Mouse (Mus musculus) lung, postnatal 0 days (tissue): ENCODE results near the gene Ubl4a. TPM values are rescaled to one million over a fixed set of nuclear protein-coding genes. Genes with fewer than 3 reads are reported as not detected.

Source experiments
- ATAC-seq: fragments of 200-750 bp; cut with Nextera tagmentation; 2 replicates; pipeline ENCODE4 v1.8.0; 2017; ENCODE audit warnings: moderate library complexity
- DNase-seq: peaks from one replicate; pipeline ENCODE4 v3.0.0-alpha.2; 2016; ENCODE audit warnings: low spot score
- H3K27ac ChIP-seq: fragments of 300-500 bp; sonication (generic); 2 replicates; pipeline ENCODE4 v1.5.1; 2014; ENCODE audit warnings: antibody characterized with exemption, mild to moderate bottlenecking, low read length, mixed read lengths
- H3K27me3 ChIP-seq: fragments of 300-500 bp; sonication (generic); replicated peaks from 2 replicates; pipeline ENCODE4 v1.6.1; 2014; ENCODE audit warnings: low read length, mixed read lengths; ENCODE audit not compliant: insufficient read depth
- H3K36me3 ChIP-seq: fragments of 300-500 bp; sonication (generic); 2 replicates; pipeline ENCODE4 v1.6.1; 2014; ENCODE audit warnings: low read length, mixed read lengths; ENCODE audit not compliant: insufficient read depth
- H3K4me1 ChIP-seq: fragments of 300-500 bp; sonication (generic); 2 replicates; pipeline ENCODE4 v1.6.1; 2014; ENCODE audit warnings: antibody characterized with exemption, low read depth, low read length, mixed read lengths; ENCODE audit not compliant: insufficient read depth
- H3K4me2 ChIP-seq: fragments of 300-500 bp; sonication (generic); replicated peaks from 2 replicates; pipeline ENCODE4 v1.6.1; 2014; ENCODE audit warnings: low read depth, mild to moderate bottlenecking, low read length, moderate library complexity, mixed read lengths
- H3K4me3 ChIP-seq: fragments of 300-500 bp; sonication (generic); 2 replicates; pipeline ENCODE4 v1.5.1; 2014; ENCODE audit warnings: low read depth, low read length
- H3K9ac ChIP-seq: fragments of 300-500 bp; sonication (generic); replicated peaks from 2 replicates; pipeline ENCODE4 v1.6.1; 2014; ENCODE audit warnings: low read depth, mild to moderate bottlenecking
- H3K9me3 ChIP-seq: fragments of 300-500 bp; sonication (generic); 2 replicates; pipeline ENCODE4 v1.6.1; 2016; ENCODE audit warnings: low read length, mixed read lengths
- CTCF ChIP-seq: IDR thresholded peaks from 2 replicates; pipeline ENCODE4 v1.5.1; 2016; ENCODE audit warnings: antibody characterized with exemption, mild to moderate bottlenecking
- EP300 ChIP-seq: IDR thresholded peaks from 2 replicates; pipeline ENCODE4 v1.6.1; 2016; ENCODE audit warnings: antibody characterized with exemption, mild to moderate bottlenecking, control low read depth
- WGBS: fragments of 180-500 bp; shearing (Covaris S2); extraction: QIAGEN DNeasy Blood & Tissue Kit; methylation state at CpG from one replicate; pipeline ENCODE4 v1.1.7; 2014; 5-methylcytosine and 5-hydroxymethylcytosine counted together
- polyA plus RNA-seq: library from polyadenylated mRNA; unstranded; fragments of >200 nt; fragmentation: Nextera tagmentation; extraction: Ambion mirVana; gene quantifications from 2 replicates; pipeline ENCODE4 v1.2.1, GENCODE M21; 2015

Gene Ubl4a
- polyA plus RNA-seq, result 53.0 and 56.2 TPM in 2 replicates

DNA sequence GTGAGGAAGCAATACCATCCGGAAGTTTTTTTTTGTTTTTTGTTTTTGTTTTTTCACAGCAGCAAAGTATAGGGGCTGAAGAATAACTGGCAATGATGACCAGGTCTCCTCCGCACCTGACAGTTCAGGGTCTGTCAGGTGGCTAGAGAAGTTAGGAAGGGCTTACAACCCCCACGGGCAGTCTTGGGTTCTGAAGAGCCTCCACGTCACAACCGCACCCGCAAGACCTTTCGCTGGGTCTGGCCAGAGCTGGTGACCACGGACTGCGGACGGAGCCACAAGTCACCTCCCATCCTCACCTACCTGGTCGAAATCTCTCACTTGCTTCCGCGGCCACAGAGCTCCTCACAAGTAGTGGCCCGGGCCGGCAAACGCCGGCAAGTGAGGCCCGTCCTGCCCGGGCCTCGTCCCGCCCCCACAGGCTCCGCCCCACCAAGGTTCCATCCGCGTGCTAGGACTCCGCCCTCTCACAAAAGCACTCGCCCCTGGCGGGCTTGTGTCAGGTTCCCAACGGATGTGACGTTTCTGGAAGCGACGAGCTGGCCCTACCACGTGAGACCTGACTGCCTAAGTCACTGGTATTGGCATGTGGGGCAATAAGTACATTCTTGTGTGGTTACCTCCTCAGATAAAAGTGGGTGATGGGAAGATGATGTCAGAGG lies at the start of gene Ubl4a, which contains the start of gene Slc10a3:
Gene Ubl4a, minus strand, starts transcription at position 331 of the 662 bp plus-strand sequence.
Gene Slc10a3, minus strand, starts transcription at position 462 of the 662 bp plus-strand sequence.
- no peaks in the 10 kb centered on the region for H3K9me3 ChIP-seq
- peak within 1 kb of the TSS; percentile 58 for H3K4me2 ChIP-seq
- 13% methylated on average over 32 of the region's 32 CpGs for WGBS
- peak; percentile 96 for DNase-seq
- peak within 1 kb of the TSS; percentile 45 for H3K4me3 ChIP-seq
- peak; percentile 93 for ATAC-seq
- H3K36me3 ChIP-seq, result no peaks in the 10 kb centered on the region
- TF ChIP-seq CTCF (no peak), EP300 (no peak)
- peak within 1 kb of the TSS; percentile 38; the same call in 1 of the 2 replicates for H3K27ac ChIP-seq
- H3K4me1 ChIP-seq, result no peaks in the 10 kb centered on the region
- H3K27me3 ChIP-seq, result no peaks in the 10 kb centered on the region
- H3K9ac ChIP-seq, result peak within 1 kb of the TSS; percentile 43; the same call in 1 of the 2 replicates

DNA sequence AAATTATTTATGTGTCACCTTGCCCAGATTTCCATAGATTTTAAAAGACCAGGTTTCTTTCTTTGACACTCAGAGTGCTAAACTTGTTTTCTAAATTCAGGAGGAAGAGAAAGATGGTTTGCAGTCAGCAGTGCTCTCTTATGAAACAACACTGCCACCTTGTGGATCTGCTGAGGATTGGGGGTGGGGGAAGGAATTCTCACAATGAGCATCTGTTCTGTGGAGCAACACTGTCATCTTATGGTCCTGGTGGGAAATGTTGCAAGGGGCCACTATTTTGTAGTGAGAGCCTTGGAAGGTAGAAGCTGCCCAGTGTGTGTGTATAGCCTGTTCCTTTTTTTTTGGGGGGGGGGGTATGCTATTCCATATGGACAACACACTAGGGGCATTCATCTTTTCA lies 40.4 kb upstream of the Ubl4a start:
- Histone ChIP-seq H3K9ac (no peak overlapping the region), H3K4me2 (no peak overlapping the region), H3K27ac (no peak overlapping the region), H3K9me3 (no peaks in the 10 kb centered on the region), H3K4me3 (no peak overlapping the region), H3K4me1 (no peaks in the 10 kb centered on the region), H3K27me3 (no peaks in the 10 kb centered on the region), H3K36me3 (no peaks in the 10 kb centered on the region)
- DNase-seq (peak; percentile 84), ATAC-seq (peak; percentile 74)
- TF ChIP-seq CTCF (peak; percentile 96), EP300 (peak; percentile 37; the same call in 1 of the 2 replicates)

DNA sequence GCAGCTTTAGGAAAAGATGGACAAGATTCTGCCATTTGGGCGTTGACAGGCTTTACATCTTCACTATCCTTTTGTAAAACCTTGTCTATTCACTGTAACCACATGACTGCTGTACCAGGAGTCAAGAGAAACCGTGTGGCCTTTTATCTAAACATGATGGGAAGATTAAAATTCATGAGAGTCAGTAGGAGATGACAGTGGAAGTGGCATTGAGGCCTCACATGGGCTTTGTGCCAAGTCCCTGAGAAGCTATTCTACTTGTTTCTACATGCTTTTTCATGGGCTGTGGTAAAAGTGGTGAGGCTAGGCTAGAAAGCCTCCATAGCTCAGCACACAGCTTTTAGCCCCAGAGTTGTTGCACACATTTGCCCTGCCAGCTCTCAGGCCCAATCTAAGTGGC lies 35.3 kb upstream of the Ubl4a start:
- Histone ChIP-seq H3K27me3 (no peaks in the 10 kb centered on the region), H3K9ac (no peak overlapping the region), H3K27ac (no peak overlapping the region), H3K4me3 (no peak overlapping the region), H3K36me3 (no peaks in the 10 kb centered on the region), H3K9me3 (no peaks in the 10 kb centered on the region), H3K4me2 (no peak overlapping the region), H3K4me1 (no peaks in the 10 kb centered on the region)
- DNase-seq (no peak), ATAC-seq (no peak)
- TF ChIP-seq CTCF, result no peak
- TF ChIP-seq EP300, result no peak
- WGBS, result 63% methylated on average over 2 of the region's 2 CpGs

DNA sequence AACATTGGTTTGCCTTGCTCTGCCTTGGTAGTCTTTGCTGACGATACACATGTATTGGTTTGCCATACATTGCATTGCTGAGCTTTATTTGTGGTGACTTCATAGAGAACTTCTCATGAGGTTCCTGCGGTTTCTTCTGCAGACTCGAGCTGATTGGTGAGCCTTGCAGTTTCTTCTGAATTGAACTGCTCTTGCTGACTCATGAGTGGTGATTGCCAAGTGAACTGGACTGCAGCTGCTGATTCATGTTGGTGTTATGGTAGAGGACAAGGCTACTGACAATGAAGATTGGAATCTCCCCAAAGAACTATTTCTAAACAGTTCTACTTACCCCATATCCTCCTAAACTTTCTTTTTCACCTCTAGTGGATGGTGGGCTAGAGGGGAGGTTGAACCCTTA lies 27.1 kb upstream of the Ubl4a start:
- 76% methylated on average over 3 of the region's 3 CpGs for WGBS
- no peaks in the 10 kb centered on the region for H3K9me3 ChIP-seq
- ATAC-seq, result no peak
- H3K27ac ChIP-seq, result no peak overlapping the region
- H3K9ac ChIP-seq, result no peak overlapping the region
- DNase-seq, result no peak
- no peak overlapping the region for H3K4me3 ChIP-seq
- H3K36me3 ChIP-seq, result no peaks in the 10 kb centered on the region
- no peaks in the 10 kb centered on the region for H3K27me3 ChIP-seq
- no peak overlapping the region for H3K4me2 ChIP-seq
- no peaks in the 10 kb centered on the region for H3K4me1 ChIP-seq
- TF ChIP-seq EP300, result no peak
- no peak for TF ChIP-seq CTCF

DNA sequence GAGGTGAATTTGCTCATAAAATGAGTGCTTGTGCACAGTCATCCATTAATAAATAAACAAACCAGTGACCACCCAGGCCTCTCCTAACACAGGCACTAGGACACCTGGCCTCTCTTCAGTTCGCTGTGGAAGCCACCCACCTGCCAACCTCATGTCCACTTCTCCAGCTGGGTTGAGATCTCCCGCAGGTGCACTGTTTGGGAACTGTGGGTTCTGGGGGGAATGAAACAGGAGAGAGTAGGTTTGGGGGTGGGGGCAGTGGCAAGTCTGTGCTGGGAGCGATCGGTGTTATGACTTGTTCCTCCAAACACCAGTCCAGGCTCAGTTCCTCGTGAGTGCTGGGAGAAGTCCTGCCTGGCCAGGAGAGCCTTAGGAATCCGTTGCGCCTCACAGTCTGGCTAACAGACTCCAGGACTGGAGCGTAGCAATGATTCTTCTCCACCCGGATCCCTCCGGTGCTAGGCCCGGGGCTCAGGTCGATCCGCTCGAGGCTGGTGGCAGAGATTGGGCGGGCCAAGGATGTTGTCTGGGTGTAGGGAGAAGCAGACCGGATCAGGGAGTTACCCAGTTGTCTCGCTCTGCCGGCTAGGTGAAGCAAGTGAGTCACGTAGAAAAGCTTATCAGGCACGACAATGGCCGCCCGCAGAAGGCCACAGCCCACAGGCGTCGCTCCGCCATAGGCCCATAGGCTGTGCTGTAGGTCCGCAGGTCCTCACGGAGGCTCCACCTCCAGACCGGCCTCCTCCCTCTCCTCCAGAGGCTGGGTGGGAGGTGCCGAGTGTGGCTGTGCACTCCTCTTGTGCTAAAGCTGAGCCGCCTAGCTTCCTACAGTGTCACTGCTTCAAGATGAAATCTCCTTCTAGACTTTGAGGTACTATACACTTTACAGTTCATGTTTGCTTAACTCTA lies 19.8 kb upstream of the Ubl4a start, which contains the start of the genes Fam3a and Ikbkg:
Gene Fam3a, minus strand, starts transcription at position 738 of the 909 bp plus-strand sequence.
Gene Ikbkg, plus strand, starts transcription at position 756 of the 909 bp plus-strand sequence.
- H3K9ac ChIP-seq, result peak within 1 kb of the TSS; percentile 66
- no peaks in the 10 kb centered on the region for H3K27me3 ChIP-seq
- peak within 1 kb of the TSS; percentile 93 for H3K27ac ChIP-seq
- WGBS, result 17% methylated on average over 29 of the region's 30 CpGs
- H3K36me3 ChIP-seq, result no peaks in the 10 kb centered on the region
- H3K4me3 ChIP-seq, result peak within 1 kb of the TSS; percentile 46
- TF ChIP-seq EP300 (no peak), CTCF (peak; percentile 72)
- 0 out of 2 replicates have a peak, but pooled peaks cover 3% of the 10 kb centered on the region for H3K4me1 ChIP-seq
- ATAC-seq (peak; percentile 100), DNase-seq (peak; percentile 96)
- H3K9me3 ChIP-seq, result no peaks in the 10 kb centered on the region
- peak within 1 kb of the TSS; percentile 55 for H3K4me2 ChIP-seq

DNA sequence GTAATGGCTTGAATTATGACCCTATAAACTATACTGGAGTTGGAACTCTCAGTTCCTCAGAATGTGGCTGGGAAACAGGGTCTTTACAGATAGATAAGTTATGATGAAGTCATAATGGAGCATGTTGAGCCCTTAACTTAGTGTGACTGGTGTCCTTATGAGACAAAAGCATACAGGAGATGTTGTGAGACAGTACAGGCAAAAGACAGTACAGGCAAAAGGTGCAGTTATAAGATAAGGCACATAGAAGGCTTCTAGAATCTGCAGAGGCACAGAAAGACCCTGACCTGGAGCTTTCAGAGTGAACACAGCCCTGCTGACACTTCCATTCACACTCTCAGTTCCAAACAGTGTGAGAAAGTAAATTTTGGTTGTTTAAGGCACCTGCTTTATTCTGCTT lies 15.1 kb upstream of the Ubl4a start:
- H3K9ac ChIP-seq, result no peak overlapping the region
- H3K4me2 ChIP-seq, result no peak overlapping the region
- no peaks in the 10 kb centered on the region for H3K9me3 ChIP-seq
- H3K27me3 ChIP-seq, result no peaks in the 10 kb centered on the region
- H3K4me1 ChIP-seq, result no peaks in the 10 kb centered on the region
- TF ChIP-seq CTCF (no peak), EP300 (no peak)
- no peak overlapping the region for H3K4me3 ChIP-seq
- no peak overlapping the region for H3K27ac ChIP-seq
- no peak for DNase-seq
- ATAC-seq, result no peak
- H3K36me3 ChIP-seq, result no peaks in the 10 kb centered on the region
